Mouse (Mus musculus) embryonic fibroblast, embryonic 13.5 days (primary cell): Measurements from ENCODE around the gene Pipox.

Source experiments
- CTCF ChIP-seq: IDR thresholded peaks from 2 replicates; pipeline ENCODE4 v1.5.1; 2011; ENCODE audit warnings: mild to moderate bottlenecking, control low read depth, low read length, moderate library complexity, borderline replicate concordance; ENCODE audit not compliant: insufficient read depth
- POLR2A ChIP-seq: IDR thresholded peaks from 2 replicates; pipeline ENCODE4 v1.6.1; 2011; ENCODE audit warnings: low read depth, mild to moderate bottlenecking, control low read depth, low read length, moderate library complexity

- TF ChIP-seq CTCF: no peak
- no peak for TF ChIP-seq POLR2A
Measured at GRCm38 (mm10) chr11:77896480-77896819, 2.6 kb upstream of the Pipox start.
